Mouse (Mus musculus) heart, postnatal 25 days (tissue): ENCODE results near the gene H2al1f. TPM values are rescaled to one million over a fixed set of nuclear protein-coding genes. Genes with fewer than 3 reads are reported as not detected.

Experiments used
- DNase-seq: peaks from one replicate; pipeline ENCODE4 v3.0.0; 2022; ENCODE audit warnings: low spot score
- intact Hi-C: fragments of 180-260 bp; cut with DNase I; formaldehyde crosslinking; loops from one replicate; pipeline ENCODE4 v1.15.1; 2025
- total RNA-seq, 2 experiments: library from RNA; stranded (reverse); gene quantifications; 2 replicates each; pipeline ENCODE4 v1.2.3; 2021

Gene H2al1f
- total RNA-seq, 2 experiments from 2014 or later: not detected

- intact Hi-C loops: loop anchor here (10.0 kb wide), 1 partner anchor 99 kb away; no protein-coding TSS in a partner anchor
- no peak for DNase-seq
Measured at GRCm38 (mm10) chrX:11363890-11364289, 48.9 kb downstream of the H2al1f start.

Other genes starting within 250 kb of the H2al1f start
- gene H2al1a, start 15.9 kb upstream of the H2al1f start, total RNA-seq: not detected
- gene H2al1b, start 12.7 kb upstream of the H2al1f start, total RNA-seq: not detected
- not detected for gene H2al1c, start 9.5 kb upstream of the H2al1f start, total RNA-seq
- gene H2al1d, start 6.3 kb upstream of the H2al1f start, total RNA-seq: not detected
- gene H2al1e, start 3.2 kb upstream of the H2al1f start, total RNA-seq: not detected
- gene H2al1g, start 3.1 kb downstream of the H2al1f start, total RNA-seq: not detected
- gene H2al1h, start 6.3 kb downstream of the H2al1f start, total RNA-seq: not detected
- not detected for gene H2al1i, start 9.5 kb downstream of the H2al1f start, total RNA-seq
- gene H2al1j, start 12.7 kb downstream of the H2al1f start, total RNA-seq: not detected